Mouse (Mus musculus) stomach, postnatal 0 days (tissue): Measurements from ENCODE around the gene Magi2.

ENCODE experiments used
- CTCF ChIP-seq: IDR thresholded peaks from 2 replicates; pipeline ENCODE4 v1.5.1; 2016; ENCODE audit warnings: antibody characterized with exemption, low read depth, mild to moderate bottlenecking, moderate library complexity
- EP300 ChIP-seq: optimal IDR thresholded peaks from 2 replicates; pipeline ENCODE3; 2016; ENCODE audit warnings: antibody characterized with exemption

- TF ChIP-seq EP300 (no peak), CTCF (no peak)
Observed at GRCm38 (mm10) chr5:20492679-20493078, 1265.8 kb downstream of the Magi2 start.
